Mouse (Mus musculus): ENCODE results near the gene Pde12.

- TF ChIP-seq CTCF (IDR thresholded peaks at IDR 0.05; ENCODE audit: low read depth, low read length) (no peak), POLR2A (IDR thresholded peaks at IDR 0.05; ENCODE audit: insufficient read depth, low read length) (no peak), EP300 (IDR thresholded peaks at IDR 0.05; ENCODE audit: insufficient read depth, low read depth, low read length) (no peak)
Observed at GRCm38 (mm10) chr14:26697912-26698311, 28.2 kb upstream of the Pde12 start.

Data from ES-Bruce4 (cell line).